9 mouse cellular contexts compared by ENCODE assay signal in genomic region chr1:164342161-164342560, GRCm38 (mm10). TPM values are rescaled to one million over a fixed set of nuclear protein-coding genes. Genes with fewer than 3 reads are reported as not detected.
A peak's percentile ranks its signal among the peaks of the same experiment; 100 is the strongest.
DNase-seq lines count a peak whose midpoint lies in the region; ATAC-seq and TF ChIP-seq lines count a peak whose summit lies in the region.
"Had no signal": no experiment of that assay in that cellular context is flagged by ENCODE, and none has a peak within 500 bp of the region (broad histone marks: within the 10 kb centered on the region; RNA-seq: fewer than 3 reads in every experiment).

No protein-coding gene starts in this region.

- H3K4me2 ChIP-seq in kidney, embryonic 16.5 days (replicated peaks; ENCODE audit: low read depth, low read length) = no peak overlapping the region
- H3K4me2 ChIP-seq in midbrain, embryonic 16.5 days (ENCODE audit: low read length) = no peak overlapping the region
- H3K4me2 ChIP-seq: neural tube, embryonic 13.5 days had no signal

- H3K27me3 ChIP-seq in kidney, embryonic 16.5 days (ENCODE audit: insufficient read depth, low read length) = no peaks in the 10 kb centered on the region
- H3K27me3 ChIP-seq in ES-Bruce4 (ENCODE audit: control insufficient read depth, insufficient read depth, low read length, poor library complexity, severe bottlenecking) = no peaks in the 10 kb centered on the region
- H3K27me3 ChIP-seq in midbrain, embryonic 16.5 days (ENCODE audit: control insufficient read depth, insufficient read depth, low read depth, low read length) = no peaks in the 10 kb centered on the region
- H3K27me3 ChIP-seq: neural tube, embryonic 13.5 days had no signal

- peaks cover 18% of the 10 kb centered on the region for H3K36me3 ChIP-seq in kidney, embryonic 16.5 days (ENCODE audit: insufficient read depth, low read length)
- no peaks in the 10 kb centered on the region for H3K36me3 ChIP-seq in ES-Bruce4 (ENCODE audit: control insufficient read depth, insufficient read depth, low read length, poor library complexity, severe bottlenecking)
- peaks cover 4% of the 10 kb centered on the region for H3K36me3 ChIP-seq in midbrain, embryonic 16.5 days (ENCODE audit: control insufficient read depth, insufficient read depth, low read length)

- no peaks in the 10 kb centered on the region for H3K4me1 ChIP-seq in kidney, embryonic 16.5 days (ENCODE audit: insufficient read depth, low read length)
- H3K4me1 ChIP-seq in ES-Bruce4 (ENCODE audit: control insufficient read depth, insufficient read depth, low read length) = no peaks in the 10 kb centered on the region
- no peaks in the 10 kb centered on the region for H3K4me1 ChIP-seq in bone marrow macrophage, adult 2 months (ENCODE audit: control insufficient read depth, insufficient read depth, low read length)
- H3K4me1 ChIP-seq in midbrain, embryonic 16.5 days (ENCODE audit: control insufficient read depth, insufficient read depth, low read length) = no peaks in the 10 kb centered on the region
- H3K4me1 ChIP-seq: neural tube, embryonic 13.5 days had no signal

- TF ChIP-seq POLR2A in ES-Bruce4 (IDR thresholded peaks at IDR 0.05; ENCODE audit: insufficient read depth, low read length) = no peak
- no peak for TF ChIP-seq POLR2A in bone marrow macrophage, adult 2 months (IDR thresholded peaks at IDR 0.05; ENCODE audit: borderline replicate concordance, low read depth, low read length)

- H3K27ac ChIP-seq in kidney, embryonic 16.5 days (ENCODE audit: low read length) = no peak overlapping the region
- no peak overlapping the region for H3K27ac ChIP-seq in ES-Bruce4 (ENCODE audit: insufficient read depth, low read length)
- H3K27ac ChIP-seq in bone marrow macrophage, adult 2 months (ENCODE audit: insufficient read depth, low read depth, low read length) = no peak overlapping the region
- H3K27ac ChIP-seq in midbrain, embryonic 16.5 days (ENCODE audit: low read length) = no peak overlapping the region
- H3K27ac ChIP-seq: neural tube, embryonic 13.5 days had no signal

- ATAC-seq in kidney, embryonic 16.5 days (ENCODE audit: low FRiP score, low TSS enrichment) = no peak
- ATAC-seq in midbrain, embryonic 16.5 days = no peak

- no peak overlapping the region for H3K4me3 ChIP-seq in kidney, embryonic 16.5 days (ENCODE audit: low read length)
- no peak overlapping the region for H3K4me3 ChIP-seq in ES-Bruce4 (ENCODE audit: low read depth, low read length)
- H3K4me3 ChIP-seq in bone marrow macrophage, adult 2 months (ENCODE audit: insufficient read depth, low read length) = no peak overlapping the region
- H3K4me3 ChIP-seq in midbrain, embryonic 16.5 days (ENCODE audit: low read depth, low read length) = no peak overlapping the region
- H3K4me3 ChIP-seq: neural tube, embryonic 13.5 days had no signal

- TF ChIP-seq CTCF in ES-Bruce4 (IDR thresholded peaks at IDR 0.05; ENCODE audit: low read depth, low read length) = peak; percentile 53
- TF ChIP-seq CTCF in bone marrow macrophage, adult 2 months (IDR thresholded peaks at IDR 0.05; ENCODE audit: low read depth, low read length) = 0 out of 2 replicates have a peak, but pooled peaks have one; percentile 30

- H3K9me3 ChIP-seq in kidney, embryonic 16.5 days (ENCODE audit: low read length) = 0 out of 2 replicates have a peak, but pooled peaks cover 5% of the 10 kb centered on the region
- H3K9me3 ChIP-seq in ES-Bruce4 (replicated peaks; ENCODE audit: control insufficient read depth, insufficient read depth, low read length, poor library complexity, severe bottlenecking) = no peaks in the 10 kb centered on the region
- no peaks in the 10 kb centered on the region for H3K9me3 ChIP-seq in midbrain, embryonic 16.5 days (replicated peaks; ENCODE audit: control insufficient read depth, low read length, poor library complexity, severe bottlenecking)
- H3K9me3 ChIP-seq: neural tube, embryonic 13.5 days had no signal

- no peak overlapping the region for H3K9ac ChIP-seq in kidney, embryonic 16.5 days (replicated peaks; ENCODE audit: low read length)
- no peak overlapping the region for H3K9ac ChIP-seq in ES-Bruce4 (ENCODE audit: low read depth, poor library complexity, severe bottlenecking)
- no peak overlapping the region for H3K9ac ChIP-seq in midbrain, embryonic 16.5 days (ENCODE audit: low read depth, low read length)
- H3K9ac ChIP-seq: neural tube, embryonic 13.5 days had no signal

- 90% methylated on average over 3 of the region's 3 CpGs for WGBS in kidney, embryonic 16.5 days
- 86% methylated on average over 3 of the region's 3 CpGs for WGBS in midbrain, embryonic 16.5 days

- peak; percentile 60 for DNase-seq in kidney, adult 9 months
- peak; percentile 14 to 33 for DNase-seq in natural killer cell, adult 2 months (ENCODE audit: low spot score in 2 of 2)
- DNase-seq in frontal cortex, postnatal 36 days (ENCODE audit: low spot score in 2 of 2) = no peak
- no peak for DNase-seq in Muller cell, postnatal 12 days (ENCODE audit: inconsistent ontology term)

- TF ChIP-seq EP300 in ES-Bruce4 (IDR thresholded peaks at IDR 0.05; ENCODE audit: insufficient read depth, low read depth, low read length) = no peak

RNA-seq across cellular contexts. Expression of gene Blzf1, which starts 34.9 kb away (rescaled TPM):
- polyA plus RNA-seq in kidney, embryonic 16.5 days (2015; fragmentation: Nextera tagmentation; extraction: Ambion mirVana) = 31.0 and 31.8 TPM in 2 replicates
- polyA plus RNA-seq in ES-Bruce4 (2011; ENCODE audit: insufficient read depth, insufficient read length, low read depth, missing spikeins) = 25.7 and 33.9 TPM in 2 replicates
- polyA plus RNA-seq in bone marrow macrophage, adult 2 months (2012; ENCODE audit: insufficient read depth, insufficient read length, missing spikeins) = 11.0 and 11.2 TPM in 2 replicates
- polyA plus RNA-seq in midbrain, embryonic 16.5 days (2015; fragmentation: Nextera tagmentation; extraction: Ambion mirVana) = 30.7 and 32.3 TPM in 2 replicates

RNA-seq across cellular contexts. Expression of gene Nme7, which starts 38.2 kb away (rescaled TPM):
- 56.6 and 64.3 TPM in 2 replicates for polyA plus RNA-seq in kidney, embryonic 16.5 days (2015; fragmentation: Nextera tagmentation; extraction: Ambion mirVana)
- polyA plus RNA-seq in ES-Bruce4 (2011; ENCODE audit: insufficient read depth, insufficient read length, low read depth, missing spikeins) = 45.7 and 48.8 TPM in 2 replicates
- polyA plus RNA-seq in bone marrow macrophage, adult 2 months (2012; ENCODE audit: insufficient read depth, insufficient read length, missing spikeins) = 15.7 and 16.0 TPM in 2 replicates
- 31.2 and 34.2 TPM in 2 replicates for polyA plus RNA-seq in midbrain, embryonic 16.5 days (2015; fragmentation: Nextera tagmentation; extraction: Ambion mirVana)

Comparison
In these comparisons a context has a peak if more than half of its experiments do, and no peak if none do; other contexts are left out.
1. DNase-seq: peak in kidney, adult 9 months (single experiment) and natural killer cell, adult 2 months (2 of 2); none in frontal cortex, postnatal 36 days (0 of 2) and Muller cell, postnatal 12 days (single experiment).